Mouse (Mus musculus): Measurements from ENCODE around the gene Irf8. TPM values are rescaled to one million over a fixed set of nuclear protein-coding genes. Genes with fewer than 3 reads are reported as not detected.
"Not testable (repeated sequence)": the region's sequence is repeated elsewhere in the genome, so short reads cannot be mapped to it uniquely, and the experiment has no call there.

Gene Irf8
- polyA plus RNA-seq, 1 experiment from 2014 or later = 4.5 TPM

- H3K36me3 ChIP-seq = no peaks in the 10 kb centered on the region
- no peak overlapping the region for H3K4me3 ChIP-seq
- H3K4me1 ChIP-seq = peaks cover 9% of the 10 kb centered on the region
- no peaks in the 10 kb centered on the region for H3K9me3 ChIP-seq
- H3K27ac ChIP-seq = no peak overlapping the region
- H3K27me3 ChIP-seq (ENCODE audit: insufficient read depth, poor library complexity, severe bottlenecking) = peaks cover 65% of the 10 kb centered on the region
- WGBS = 49% methylated on average over 9 of the region's 9 CpGs
- peak; percentile 89 for DNase-seq (ENCODE audit: low spot score)
Measured at GRCm38 (mm10) chr8:120795944-120796635, 59.9 kb downstream of the Irf8 start.

GRCm38 (mm10) chr8:120797019-120797727, 61.0 kb downstream of the Irf8 start:
- Histone ChIP-seq H3K4me3 (no peak overlapping the region), H3K36me3 (no peaks in the 10 kb centered on the region), H3K4me1 (peaks cover 9% of the 10 kb centered on the region), H3K27ac (no peak overlapping the region), H3K9me3 (no peaks in the 10 kb centered on the region), H3K27me3 (ENCODE audit: insufficient read depth, poor library complexity, severe bottlenecking) (peaks cover 76% of the 10 kb centered on the region)
- no peak for DNase-seq (ENCODE audit: low spot score)
- WGBS = 79% methylated on average over 9 of the region's 9 CpGs

GRCm38 (mm10) chr8:120800308-120800865, 64.2 kb downstream of the Irf8 start:
- no peak for DNase-seq (ENCODE audit: low spot score)
- H3K27me3 ChIP-seq (ENCODE audit: insufficient read depth, poor library complexity, severe bottlenecking) = peaks cover 74% of the 10 kb centered on the region
- no peaks in the 10 kb centered on the region for H3K9me3 ChIP-seq
- no peak overlapping the region for H3K4me3 ChIP-seq
- WGBS = 7% methylated on average over 17 of the region's 17 CpGs
- H3K4me1 ChIP-seq = peaks cover 9% of the 10 kb centered on the region
- H3K36me3 ChIP-seq = no peaks in the 10 kb centered on the region
- H3K27ac ChIP-seq = no peak overlapping the region

- peaks cover 88% of the 10 kb centered on the region for H3K27me3 ChIP-seq (ENCODE audit: insufficient read depth, poor library complexity, severe bottlenecking)
- peaks cover 27% of the 10 kb centered on the region for H3K4me1 ChIP-seq
- DNase-seq (ENCODE audit: low spot score); H3K36me3 ChIP-seq; H3K27ac ChIP-seq; H3K4me3 ChIP-seq; H3K9me3 ChIP-seq: not testable (repeated sequence)
- WGBS = 70% methylated on average over 6 of the region's 6 CpGs
Measured at GRCm38 (mm10) chr8:120803661-120804375, 67.7 kb downstream of the Irf8 start.

GRCm38 (mm10) chr8:120804741-120805140, 68.6 kb downstream of the Irf8 start:
- Histone ChIP-seq H3K27ac (no peak overlapping the region), H3K4me3 (no peak overlapping the region), H3K9me3 (no peaks in the 10 kb centered on the region), H3K36me3 (no peaks in the 10 kb centered on the region), H3K4me1 (peaks cover 29% of the 10 kb centered on the region), H3K27me3 (ENCODE audit: insufficient read depth, poor library complexity, severe bottlenecking) (peaks cover 89% of the 10 kb centered on the region)
- WGBS = 70% methylated on average over 3 of the region's 3 CpGs
- no peak for DNase-seq (ENCODE audit: low spot score)

Other genes with a start within 250 kb of the Irf8 start
- gene Gins2, start 147.1 kb upstream of the Irf8 start, polyA plus RNA-seq (2016; fragmentation: Nextera tagmentation; extraction: Ambion mirVana) = 106 and 125 TPM in 2 replicates
- 4.6 and 7.7 TPM in 2 replicates for gene 1190005I06Rik, start 88.7 kb upstream of the Irf8 start, polyA plus RNA-seq (2016; fragmentation: Nextera tagmentation; extraction: Ambion mirVana)
- 1.9 and 2.8 TPM in 2 replicates for gene Gm27021, start 68.3 kb upstream of the Irf8 start, polyA plus RNA-seq (2016; fragmentation: Nextera tagmentation; extraction: Ambion mirVana)
- gene Cox4i1, start 68.1 kb upstream of the Irf8 start, polyA plus RNA-seq (2016; fragmentation: Nextera tagmentation; extraction: Ambion mirVana) = 1,295 and 1,617 TPM in 2 replicates
- gene Emc8, start 67.8 kb upstream of the Irf8 start, polyA plus RNA-seq (2016; fragmentation: Nextera tagmentation; extraction: Ambion mirVana) = 249 and 314 TPM in 2 replicates